Mouse (Mus musculus) lung, embryonic 14.5 days (tissue): ENCODE data around the gene Epha3. TPM values are rescaled to one million over a fixed set of nuclear protein-coding genes. Genes with fewer than 3 reads are reported as not detected.
A peak's percentile ranks its signal among the peaks of the same experiment; 100 is the strongest.

Source experiments
- ATAC-seq: fragments of 200-750 bp; cut with Nextera tagmentation; 2 replicates; pipeline ENCODE4 v1.8.0; 2017; ENCODE audit warnings: mild to moderate bottlenecking, moderate TSS enrichment, moderate library complexity; ENCODE audit not compliant: insufficient read depth
- DNase-seq: peaks from one replicate; pipeline ENCODE4 v3.0.0-alpha.2; 2015
- H3K27ac ChIP-seq: fragments of 300-500 bp; sonication (generic); 2 replicates; pipeline ENCODE4 v1.5.1; 2014; ENCODE audit warnings: low read depth, mild to moderate bottlenecking, moderate library complexity
- H3K27me3 ChIP-seq: fragments of 300-500 bp; sonication (generic); 2 replicates; pipeline ENCODE4 v1.6.1; 2014; ENCODE audit warnings: low read length, control low read depth; ENCODE audit not compliant: insufficient read depth
- H3K36me3 ChIP-seq: fragments of 300-500 bp; sonication (generic); 2 replicates; pipeline ENCODE4 v1.6.1; 2014; ENCODE audit warnings: control low read depth; ENCODE audit not compliant: insufficient read depth
- H3K4me1 ChIP-seq: fragments of 300-500 bp; sonication (generic); 2 replicates; pipeline ENCODE4 v1.6.1; 2014; ENCODE audit warnings: antibody characterized with exemption, control low read depth; ENCODE audit not compliant: insufficient read depth
- H3K4me2 ChIP-seq: fragments of 300-500 bp; sonication (generic); 2 replicates; pipeline ENCODE4 v1.6.1; 2014; ENCODE audit warnings: mild to moderate bottlenecking
- H3K4me3 ChIP-seq: fragments of 300-500 bp; sonication (generic); 2 replicates; pipeline ENCODE4 v1.5.1; 2014; ENCODE audit warnings: low read depth, low read length
- H3K9ac ChIP-seq: fragments of 300-500 bp; sonication (generic); 2 replicates; pipeline ENCODE4 v1.6.1; 2014
- H3K9me3 ChIP-seq: fragments of 300-500 bp; sonication (generic); 2 replicates; pipeline ENCODE4 v1.6.1; 2016; ENCODE audit warnings: low read depth, low read length, control low read depth
- CTCF ChIP-seq: IDR thresholded peaks from 2 replicates; pipeline ENCODE4 v1.5.1; 2016; ENCODE audit warnings: antibody characterized with exemption, low read depth
- WGBS: fragments of 180-500 bp; shearing (Covaris S2); extraction: QIAGEN DNeasy Blood & Tissue Kit; methylation state at CpG from one replicate; pipeline ENCODE4 v1.1.7; 2014; 5-methylcytosine and 5-hydroxymethylcytosine counted together
- polyA plus RNA-seq: library from polyadenylated mRNA; unstranded; fragments of >200 nt; fragmentation: Nextera tagmentation; extraction: Ambion mirVana; gene quantifications from 2 replicates; pipeline ENCODE4 v1.2.1, GENCODE M21; 2014

Epha3 gene
- polyA plus RNA-seq, 1 experiment from 2014 or later, result 61.2 TPM

DNA sequence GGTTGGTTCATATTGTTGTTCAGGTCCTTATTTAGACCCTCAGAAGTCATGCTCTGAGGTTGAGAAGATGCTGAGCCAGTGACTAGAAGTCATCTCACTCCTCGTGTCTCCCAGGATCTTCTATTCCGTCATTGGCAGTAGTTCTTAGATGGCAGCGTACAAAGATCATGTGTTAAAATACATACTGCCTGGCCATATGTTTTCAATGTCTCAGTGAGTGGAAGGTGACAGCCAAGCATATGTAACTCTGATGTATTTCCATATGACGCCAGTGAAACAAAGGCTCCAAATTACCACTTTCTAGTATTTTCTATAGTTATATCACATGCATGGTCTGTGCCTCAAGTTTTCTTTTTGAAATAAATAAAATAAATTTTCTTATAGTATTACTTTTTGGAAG is 146.7 kb downstream of the Epha3 start:
- no peak for TF ChIP-seq CTCF
- H3K27ac ChIP-seq, result no peak overlapping the region
- H3K4me2 ChIP-seq, result no peak overlapping the region
- ATAC-seq, result no peak
- H3K9ac ChIP-seq, result no peak overlapping the region
- WGBS, result 87% methylated on average over 4 of the region's 4 CpGs
- H3K36me3 ChIP-seq, result no peaks in the 10 kb centered on the region
- H3K4me3 ChIP-seq, result no peak overlapping the region
- H3K4me1 ChIP-seq, result no peaks in the 10 kb centered on the region; the same call in 1 of the 2 replicates
- DNase-seq, result no peak
- no peaks in the 10 kb centered on the region for H3K9me3 ChIP-seq
- H3K27me3 ChIP-seq, result no peaks in the 10 kb centered on the region

GRCm38 (mm10) chr16:63706912-63707868 is 156.8 kb downstream of the Epha3 start:
- ATAC-seq, result no peak
- Histone ChIP-seq H3K27ac (no peak overlapping the region), H3K4me3 (no peak overlapping the region), H3K36me3 (no peaks in the 10 kb centered on the region), H3K4me1 (no peaks in the 10 kb centered on the region), H3K4me2 (no peak overlapping the region), H3K9me3 (no peaks in the 10 kb centered on the region), H3K27me3 (no peaks in the 10 kb centered on the region), H3K9ac (no peak overlapping the region)
- TF ChIP-seq CTCF, result no peak
- no peak for DNase-seq
- WGBS, result 77% methylated on average over 17 of the region's 17 CpGs

DNA sequence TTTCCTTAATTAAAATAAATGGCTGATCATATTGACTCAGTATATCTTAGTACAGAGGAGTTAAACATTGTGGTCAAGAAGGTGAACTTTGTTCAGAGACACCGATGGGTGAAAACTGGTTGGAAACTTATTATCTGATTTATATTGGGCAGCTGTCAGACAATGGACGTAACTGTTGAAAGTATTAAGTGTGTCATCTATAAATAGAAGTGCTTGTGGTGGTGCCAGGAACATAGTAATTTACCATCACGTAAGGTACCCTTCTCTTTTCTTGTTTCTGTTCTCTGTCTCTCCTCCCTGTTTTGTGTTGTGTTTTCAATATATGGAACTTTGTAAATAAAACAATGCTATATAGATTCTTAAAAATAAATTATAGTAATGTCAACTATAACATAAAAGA is 174.6 kb downstream of the Epha3 start:
- 37% methylated on average over 3 of the region's 3 CpGs for WGBS
- DNase-seq, result no peak
- H3K27ac ChIP-seq, result no peak overlapping the region
- H3K36me3 ChIP-seq, result no peaks in the 10 kb centered on the region
- no peak overlapping the region for H3K9ac ChIP-seq
- no peak overlapping the region for H3K4me3 ChIP-seq
- ATAC-seq, result no peak
- no peak overlapping the region for H3K4me2 ChIP-seq
- no peaks in the 10 kb centered on the region for H3K4me1 ChIP-seq
- H3K27me3 ChIP-seq, result no peaks in the 10 kb centered on the region
- H3K9me3 ChIP-seq, result no peaks in the 10 kb centered on the region
- no peak for TF ChIP-seq CTCF

- no peak for TF ChIP-seq CTCF
- ATAC-seq, result no peak
- no peak overlapping the region for H3K9ac ChIP-seq
- H3K27ac ChIP-seq, result no peak overlapping the region
- no peaks in the 10 kb centered on the region for H3K36me3 ChIP-seq
- WGBS, result 70% methylated on average over 4 of the region's 4 CpGs
- H3K4me1 ChIP-seq, result no peaks in the 10 kb centered on the region
- no peaks in the 10 kb centered on the region for H3K27me3 ChIP-seq
- no peak overlapping the region for H3K4me3 ChIP-seq
- peak; percentile 59 for DNase-seq
- no peaks in the 10 kb centered on the region for H3K9me3 ChIP-seq
- no peak overlapping the region for H3K4me2 ChIP-seq
Measured at GRCm38 (mm10) chr16:63684211-63684610, 179.8 kb downstream of the Epha3 start.

GRCm38 (mm10) chr16:63674426-63674825 is 189.5 kb downstream of the Epha3 start:
- no peaks in the 10 kb centered on the region for H3K4me1 ChIP-seq
- no peaks in the 10 kb centered on the region for H3K9me3 ChIP-seq
- WGBS, result 37% methylated on average over 1 of the region's 1 CpGs
- no peak overlapping the region for H3K4me3 ChIP-seq
- ATAC-seq (no peak), DNase-seq (no peak)
- H3K27me3 ChIP-seq, result no peaks in the 10 kb centered on the region
- H3K9ac ChIP-seq, result no peak overlapping the region
- no peaks in the 10 kb centered on the region for H3K36me3 ChIP-seq
- H3K27ac ChIP-seq, result no peak overlapping the region
- no peak overlapping the region for H3K4me2 ChIP-seq
- TF ChIP-seq CTCF, result no peak

DNA sequence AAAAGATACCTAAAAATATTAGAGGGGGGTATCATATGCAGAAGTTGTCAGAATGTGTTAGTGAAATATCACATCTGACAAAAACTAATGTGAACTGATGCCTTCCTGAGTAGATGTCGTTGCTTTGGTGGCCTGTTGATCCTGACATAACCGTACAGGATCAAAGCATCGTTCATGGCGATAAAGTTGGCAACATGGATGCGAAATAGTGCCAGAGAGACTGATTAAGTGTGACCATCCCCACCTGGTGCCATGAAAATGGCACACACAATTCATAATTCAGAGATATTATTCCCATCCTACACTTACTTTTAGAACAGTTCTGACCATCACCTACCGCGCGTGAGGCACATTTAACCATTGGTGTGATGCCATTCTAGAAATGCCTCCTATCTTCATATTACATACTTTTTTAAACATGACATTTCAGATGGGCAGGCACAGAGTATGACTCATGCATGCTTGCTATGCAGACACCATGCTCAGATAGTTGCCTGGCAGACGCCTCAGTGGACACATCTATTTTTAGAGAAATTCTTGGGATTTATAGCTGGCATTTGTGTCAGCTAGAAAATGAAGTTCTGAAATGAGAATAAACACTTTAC is 190.6 kb downstream of the Epha3 start:
- Histone ChIP-seq H3K9me3 (no peaks in the 10 kb centered on the region), H3K9ac (no peak overlapping the region), H3K27ac (no peak overlapping the region), H3K27me3 (no peaks in the 10 kb centered on the region), H3K4me1 (no peaks in the 10 kb centered on the region), H3K36me3 (no peaks in the 10 kb centered on the region), H3K4me2 (no peak overlapping the region), H3K4me3 (no peak overlapping the region)
- ATAC-seq (no peak), DNase-seq (no peak)
- WGBS, result 70% methylated on average over 9 of the region's 9 CpGs
- no peak for TF ChIP-seq CTCF

- 35% methylated on average over 3 of the region's 3 CpGs for WGBS
Measured at GRCm38 (mm10) chr16:63665897-63666464, 198.0 kb downstream of the Epha3 start.

More at GRCm38 (mm10) chr16:63665897-63666464, 198.0 kb downstream of the Epha3 start:
- Histone ChIP-seq H3K4me2 (no peak overlapping the region), H3K4me3 (no peak overlapping the region), H3K27ac (no peak overlapping the region), H3K9ac (no peak overlapping the region), H3K4me1 (no peaks in the 10 kb centered on the region), H3K27me3 (no peaks in the 10 kb centered on the region), H3K9me3 (no peaks in the 10 kb centered on the region), H3K36me3 (no peaks in the 10 kb centered on the region)
- TF ChIP-seq CTCF, result no peak
- ATAC-seq (peak; percentile 81), DNase-seq (peak; percentile 84)
